Mouse (Mus musculus) bone marrow macrophage, adult 2 months (primary cell): ENCODE results near the gene Lbp. TPM values are rescaled to one million over a fixed set of nuclear protein-coding genes. Genes with fewer than 3 reads are reported as not detected.

ENCODE experiments used
- H3K27ac ChIP-seq: 2 replicates; pipeline ENCODE4 v1.5.1; 2012; ENCODE audit warnings: low read depth, low read length; ENCODE audit not compliant: insufficient read depth
- H3K4me1 ChIP-seq: 2 replicates; pipeline ENCODE4 v1.6.1; 2012; ENCODE audit warnings: low read length; ENCODE audit not compliant: control insufficient read depth, insufficient read depth
- H3K4me3 ChIP-seq: 2 replicates; pipeline ENCODE4 v1.5.1; 2012; ENCODE audit warnings: mild to moderate bottlenecking, low read length, moderate library complexity; ENCODE audit not compliant: insufficient read depth
- CTCF ChIP-seq: IDR thresholded peaks from 2 replicates; pipeline ENCODE4 v1.5.1; 2012; ENCODE audit warnings: low read depth, mild to moderate bottlenecking, low read length, moderate library complexity
- POLR2A ChIP-seq: IDR thresholded peaks from 2 replicates; pipeline ENCODE4 v1.6.1; 2012; ENCODE audit warnings: mild to moderate bottlenecking, low read depth, low read length, borderline replicate concordance
- polyA plus RNA-seq: library from polyadenylated mRNA; stranded (reverse); fragments of >200 nt; gene quantifications from 2 replicates; pipeline ENCODE4 v1.2.4, GENCODE M21; 2012; ENCODE audit not compliant: missing spikeins, insufficient read depth, insufficient read length

The Lbp gene
- polyA plus RNA-seq, 1 experiment = 0.24 TPM

DNA sequence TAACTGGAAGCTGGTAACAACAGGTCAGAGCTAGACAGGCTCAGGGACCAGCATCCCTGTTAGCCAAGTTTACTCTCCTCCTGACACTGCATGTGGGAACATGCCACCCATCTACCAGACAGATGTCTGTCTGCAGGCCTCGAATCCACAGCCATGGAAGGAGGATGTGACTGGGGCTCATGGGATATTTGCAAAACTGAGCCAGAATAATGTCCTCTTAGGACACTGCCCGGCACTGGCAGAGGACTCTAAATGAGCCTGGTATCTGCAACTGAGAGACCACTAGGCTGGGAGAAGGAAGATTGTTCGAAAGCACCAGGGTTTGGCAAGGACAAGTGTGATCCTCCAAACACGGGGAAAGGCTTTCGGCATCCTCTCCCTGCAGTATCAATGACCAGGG is 49.8 kb downstream of the Lbp start:
- H3K27ac ChIP-seq = no peak overlapping the region
- peaks cover 16% of the 10 kb centered on the region for H3K4me1 ChIP-seq
- TF ChIP-seq CTCF (no peak), POLR2A (no peak)
- no peak overlapping the region for H3K4me3 ChIP-seq

DNA sequence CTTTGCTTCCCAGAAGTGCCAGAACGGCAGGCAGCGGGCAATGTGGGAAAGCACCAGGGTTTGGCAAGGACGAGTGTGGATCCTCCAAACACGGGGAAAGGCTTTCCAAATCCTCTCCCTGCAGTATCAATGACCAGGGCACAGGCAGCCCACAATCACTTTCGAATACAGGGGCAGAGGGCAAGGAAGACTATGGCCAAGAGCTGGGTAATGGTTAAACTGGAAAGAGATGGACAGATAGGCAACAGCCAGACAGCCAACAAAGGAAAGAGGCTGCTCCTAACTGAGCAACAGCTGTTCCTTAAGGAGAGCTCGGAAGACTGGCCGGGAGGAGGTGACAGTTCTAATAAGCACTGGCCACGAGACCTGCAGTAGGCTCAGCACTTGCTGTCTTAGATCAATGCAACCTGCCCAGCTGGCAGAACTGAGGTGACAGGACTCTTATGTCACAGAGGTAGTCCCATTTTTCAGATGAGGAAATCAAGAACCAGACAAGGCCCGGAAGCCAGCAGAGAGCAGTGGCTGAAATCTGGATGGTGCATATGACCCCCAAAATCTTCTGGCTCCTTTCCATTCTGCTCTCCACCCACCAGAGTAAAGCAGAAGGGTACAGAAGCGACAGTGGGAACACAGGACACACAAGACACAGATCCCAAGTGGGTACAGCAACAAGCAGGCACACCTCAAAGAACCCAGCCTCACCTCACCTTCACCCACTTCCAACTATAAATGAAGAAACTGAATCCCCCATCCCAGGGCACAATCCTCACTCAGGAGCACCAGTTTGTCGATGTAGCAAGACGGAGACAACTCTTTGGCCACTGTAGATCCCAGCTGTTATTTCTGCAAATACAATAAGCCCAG is 53.7 kb downstream of the Lbp start:
- peak overlapping the region; percentile 95 for H3K4me3 ChIP-seq
- H3K4me1 ChIP-seq = peaks cover 21% of the 10 kb centered on the region
- H3K27ac ChIP-seq = peak overlapping the region; percentile 82
- TF ChIP-seq POLR2A = no peak
- no peak for TF ChIP-seq CTCF

GRCm38 (mm10) chr2:158360873-158361677 is 54.8 kb downstream of the Lbp start:
- Histone ChIP-seq H3K27ac (peak overlapping the region; percentile 82), H3K4me1 (peaks cover 21% of the 10 kb centered on the region), H3K4me3 (peak overlapping the region; percentile 95)
- TF ChIP-seq CTCF (peak; percentile 68), POLR2A (peak; percentile 43; the same call in 1 of the 2 replicates)

- peak overlapping the region; percentile 61 for H3K27ac ChIP-seq
- H3K4me3 ChIP-seq = no peak overlapping the region; the same call in 1 of the 2 replicates
Measured at GRCm38 (mm10) chr2:158361678-158362320, 55.5 kb downstream of the Lbp start.

DNA sequence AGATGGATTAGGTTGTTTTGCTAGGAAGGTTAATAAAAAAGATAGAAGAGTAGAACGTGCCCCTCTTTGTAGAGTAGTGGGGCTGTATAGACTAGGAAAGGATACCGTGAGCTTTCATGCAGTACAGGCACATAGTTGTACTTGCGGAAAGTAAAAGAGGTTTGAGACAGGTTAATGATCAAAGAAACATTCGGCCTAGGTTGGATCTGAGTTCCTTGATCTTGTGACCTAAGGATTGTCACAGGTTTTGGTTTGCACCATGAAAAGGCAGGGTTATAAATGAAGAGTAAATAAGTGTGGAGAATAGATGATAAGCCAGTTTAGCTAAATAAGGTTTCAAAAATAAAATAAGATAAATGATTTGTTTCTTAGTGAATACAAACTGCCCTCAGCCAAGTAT is 57.9 kb downstream of the Lbp start:
- Histone ChIP-seq H3K4me3 (no peak overlapping the region), H3K27ac (no peak overlapping the region), H3K4me1 (peaks cover 12% of the 10 kb centered on the region)
- TF ChIP-seq POLR2A (no peak), CTCF (no peak)

More at GRCm38 (mm10) chr2:158361678-158362320, 55.5 kb downstream of the Lbp start:
- H3K4me1 ChIP-seq = peaks cover 21% of the 10 kb centered on the region
- TF ChIP-seq CTCF (no peak), POLR2A (no peak)

DNA sequence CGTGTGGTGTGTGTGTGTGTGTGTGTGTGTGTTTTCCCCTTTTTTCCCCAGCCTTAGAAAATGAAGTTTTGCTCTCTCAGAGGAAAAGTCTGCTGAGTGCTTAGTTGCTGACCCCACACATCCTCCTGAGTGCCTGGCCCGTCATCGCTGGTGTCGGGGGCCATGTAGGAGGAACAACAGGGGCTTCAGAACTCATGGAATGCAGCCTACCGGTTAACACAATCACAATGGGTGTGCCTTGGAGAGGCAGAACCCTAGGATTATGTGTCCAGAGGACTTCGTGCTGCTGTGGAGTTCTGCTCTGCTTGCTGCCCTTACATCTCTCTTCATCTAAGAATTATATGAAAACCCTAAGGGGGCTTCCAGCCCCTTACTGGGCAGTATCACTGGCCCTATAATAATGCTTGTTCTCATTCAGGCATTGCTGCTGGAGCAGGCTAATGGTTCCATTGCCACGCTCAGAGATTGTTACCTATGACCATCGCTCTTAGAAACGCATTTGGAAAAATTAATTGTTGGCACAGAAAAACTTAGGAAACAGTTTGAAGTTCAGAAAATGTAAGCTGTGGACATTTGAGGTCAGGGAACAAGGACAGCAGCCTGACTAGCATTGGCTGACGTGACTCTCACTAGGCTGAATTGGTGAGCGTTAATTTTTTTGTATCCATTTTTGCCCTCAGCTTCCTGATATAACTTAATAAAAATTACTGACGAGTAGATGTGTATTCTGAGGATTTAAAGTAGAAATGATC is 59.0 kb downstream of the Lbp start:
- TF ChIP-seq CTCF (no peak), POLR2A (no peak)
- Histone ChIP-seq H3K4me3 (no peak overlapping the region), H3K27ac (no peak overlapping the region), H3K4me1 (peaks cover 5% of the 10 kb centered on the region)

DNA sequence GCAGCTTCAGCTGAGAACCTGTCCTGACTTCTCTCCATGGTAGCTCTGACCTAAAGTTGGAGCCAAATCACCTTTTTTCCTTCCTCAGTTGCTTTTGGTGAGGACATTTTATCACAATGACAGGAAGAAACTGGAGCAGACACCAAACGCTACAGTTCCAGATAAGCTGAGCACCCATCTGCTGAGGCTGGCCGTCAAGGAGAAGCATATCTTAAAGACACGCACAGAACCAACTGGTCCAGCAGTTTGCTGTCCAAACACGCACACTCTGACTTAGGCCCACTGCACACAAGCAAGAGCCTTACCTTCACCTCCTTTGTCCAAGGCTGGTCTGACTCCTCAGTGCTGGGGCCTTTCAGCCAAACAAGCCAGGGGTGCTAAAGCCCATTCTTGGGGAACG is 61.4 kb downstream of the Lbp start:
- TF ChIP-seq POLR2A = no peak
- TF ChIP-seq CTCF = no peak
- no peak overlapping the region for H3K27ac ChIP-seq
- H3K4me1 ChIP-seq = no peaks in the 10 kb centered on the region
- H3K4me3 ChIP-seq = no peak overlapping the region

- H3K4me3 ChIP-seq = no peak overlapping the region
- no peak overlapping the region for H3K27ac ChIP-seq
- no peaks in the 10 kb centered on the region for H3K4me1 ChIP-seq
- no peak for TF ChIP-seq CTCF
- TF ChIP-seq POLR2A = no peak
Measured at GRCm38 (mm10) chr2:158368313-158368712, 62.0 kb downstream of the Lbp start.

DNA sequence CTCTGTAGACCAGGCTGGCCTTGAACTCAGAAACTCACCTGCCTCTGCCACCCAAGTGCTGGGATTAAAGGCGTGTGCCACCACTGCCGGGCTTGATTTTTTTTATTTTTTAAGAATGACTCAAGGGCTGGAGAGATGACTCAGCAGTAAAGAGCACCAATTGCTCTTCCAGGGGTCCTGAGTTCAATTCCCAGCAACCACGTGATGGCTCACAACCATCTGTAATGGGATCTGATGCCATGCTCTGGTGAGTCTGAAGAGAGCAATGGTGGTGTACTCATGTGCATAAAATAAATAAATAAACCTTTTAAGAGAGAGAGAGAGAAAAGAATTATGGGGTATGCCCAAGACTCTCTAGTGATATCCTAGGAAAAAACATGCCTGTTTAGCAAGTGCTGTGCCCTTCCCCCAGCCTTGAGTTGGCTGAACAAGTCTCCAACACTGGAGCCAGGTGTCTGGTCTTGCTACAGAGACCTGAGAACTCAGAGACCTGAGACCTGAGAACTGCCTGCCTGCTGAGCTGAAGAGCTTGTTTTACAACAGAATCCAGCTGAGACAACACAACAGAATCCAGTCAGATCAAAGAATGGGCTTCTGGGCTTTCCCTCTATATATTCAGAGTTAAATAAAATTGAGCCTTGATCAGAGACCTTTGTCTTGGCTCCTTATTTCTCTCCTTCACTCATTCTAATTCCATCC is 63.3 kb downstream of the Lbp start:
- no peak overlapping the region for H3K4me3 ChIP-seq
- no peak for TF ChIP-seq POLR2A
- no peaks in the 10 kb centered on the region for H3K4me1 ChIP-seq
- no peak overlapping the region for H3K27ac ChIP-seq
